Mouse (Mus musculus): Measurements from ENCODE around the gene Olfr341.

DNA sequence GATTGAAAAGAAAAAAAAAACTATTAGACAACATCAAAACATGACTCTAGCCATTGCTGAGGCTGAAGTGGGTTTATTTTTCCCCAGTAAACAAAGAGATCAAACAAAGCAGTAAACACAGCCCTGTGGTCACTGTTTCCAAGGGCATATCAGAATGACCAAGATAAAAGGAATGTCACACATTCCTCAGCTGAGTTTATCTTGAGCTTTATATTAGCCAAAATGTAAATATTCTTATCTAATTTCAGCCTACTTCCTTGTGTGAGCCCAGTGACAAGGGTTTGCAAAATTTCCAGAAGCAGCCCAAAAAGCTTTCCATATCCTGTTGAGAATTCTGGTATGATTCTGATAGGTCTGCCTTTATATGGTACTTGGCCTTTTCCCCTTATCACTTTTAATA lies 8.6 kb downstream of the Olfr341 start:
- TF ChIP-seq CTCF (conservative IDR thresholded peaks at IDR 0.05; ENCODE audit: low read length) (no peak), NANOG (IDR thresholded peaks at IDR 0.05; ENCODE audit: borderline replicate concordance, low read length) (no peak), POU5F1 (IDR thresholded peaks at IDR 0.05; ENCODE audit: borderline replicate concordance, low read length) (no peak)

Data from E14TG2a.4 (cell line).